Mouse (Mus musculus) left cerebral cortex, adult 11 months (tissue): ENCODE measurements around the gene Larp7.
A peak's percentile ranks its signal among the peaks of the same experiment; 100 is the strongest.

ENCODE experiments used
- DNase-seq: peaks from one replicate; pipeline ENCODE4 v3.0.0; 2022; ENCODE audit warnings: low spot score

Larp7 gene

DNA sequence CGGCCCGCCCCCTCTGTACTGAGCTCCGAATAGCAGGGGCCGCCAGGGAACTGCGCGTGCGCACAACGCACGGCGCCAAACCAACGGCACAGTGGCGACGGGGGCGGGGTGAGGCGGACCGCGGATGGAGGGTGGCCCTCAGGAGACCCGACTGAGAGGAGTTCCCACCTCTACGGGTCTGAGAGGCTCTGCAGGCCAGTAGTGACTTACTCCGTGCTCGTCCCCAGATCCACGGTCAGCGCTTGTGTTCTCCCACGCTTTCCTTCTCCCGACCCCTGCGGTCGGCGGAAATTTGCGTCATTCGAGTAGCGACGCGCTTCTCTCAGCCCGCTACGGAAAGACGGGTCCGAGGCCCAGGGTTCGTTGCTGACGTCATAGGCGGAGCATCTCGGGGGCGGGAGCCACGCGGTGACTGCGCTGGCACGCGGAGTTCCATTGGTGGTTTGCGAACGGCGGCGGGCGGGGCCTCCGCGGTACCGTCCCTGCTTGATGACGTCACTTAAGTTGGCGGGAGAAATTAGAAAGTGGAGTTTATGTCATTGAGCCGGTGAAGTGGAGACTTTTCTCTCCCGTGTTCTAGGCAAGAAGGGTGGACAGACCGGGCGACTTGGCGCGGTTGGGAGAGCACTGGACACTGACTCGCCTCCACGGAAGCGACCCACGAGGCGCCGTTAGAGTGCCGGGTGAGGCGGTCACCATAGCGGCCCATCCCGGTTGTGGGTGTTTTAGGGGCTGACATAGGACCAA, at the start of gene Larp7, which contains the start of gene Zgrf1:
Gene Larp7 (minus strand): TSS at position 377 of the 747 bp plus-strand sequence.
Gene Zgrf1 (plus strand): TSS at position 517 of the 747 bp plus-strand sequence.
- peak; percentile 98 for DNase-seq

GRCm38 (mm10) chr3:127597136-127597535, 44.0 kb upstream of the Larp7 start:
- no peak for DNase-seq

- DNase-seq: peak; percentile 46
These were observed 19.4 kb upstream of the Larp7 start for GRCm38 (mm10) chr3:127572557-127572956.

DNA sequence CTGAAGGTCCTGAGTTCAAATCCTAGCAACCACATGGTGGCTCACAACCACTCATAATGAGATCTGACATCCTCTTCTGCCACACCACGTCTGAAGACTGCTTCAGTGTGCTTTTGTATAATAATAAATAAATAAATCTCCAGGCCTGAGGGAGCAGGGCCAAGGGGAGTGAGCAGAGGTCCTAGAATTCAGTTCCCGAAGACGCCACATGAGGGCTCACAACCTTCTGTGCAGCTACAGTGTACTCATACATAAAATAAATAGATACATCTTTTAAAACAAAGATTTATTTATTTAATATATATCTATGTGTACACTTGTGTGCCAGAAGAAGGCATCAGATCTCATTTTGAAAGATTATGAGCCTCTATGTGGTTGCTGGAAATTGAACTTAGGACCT, 12.0 kb upstream of the Larp7 start:
- no peak for DNase-seq

GRCm38 (mm10) chr3:127562974-127563373, 9.8 kb upstream of the Larp7 start:
- DNase-seq: no peak

DNA sequence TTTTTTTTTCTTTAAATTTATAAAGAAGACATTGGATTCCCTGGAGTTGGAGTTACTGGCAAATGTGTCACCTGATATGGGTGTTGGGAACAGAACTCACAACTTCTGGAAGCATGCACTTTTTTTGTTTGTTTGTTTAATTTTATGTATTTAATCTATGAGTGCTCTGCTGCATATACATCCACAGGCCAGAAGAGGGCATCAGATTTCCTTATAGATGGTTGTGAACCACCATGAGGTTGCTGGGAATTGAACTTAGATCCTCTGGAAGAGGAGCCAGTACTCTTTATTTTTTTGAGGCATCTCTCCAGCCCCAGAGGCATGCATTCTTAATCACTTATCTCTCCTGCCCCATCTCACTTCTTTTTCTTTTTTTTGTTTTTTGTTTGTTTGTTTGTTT, 5.1 kb upstream of the Larp7 start:
- no peak for DNase-seq

DNA sequence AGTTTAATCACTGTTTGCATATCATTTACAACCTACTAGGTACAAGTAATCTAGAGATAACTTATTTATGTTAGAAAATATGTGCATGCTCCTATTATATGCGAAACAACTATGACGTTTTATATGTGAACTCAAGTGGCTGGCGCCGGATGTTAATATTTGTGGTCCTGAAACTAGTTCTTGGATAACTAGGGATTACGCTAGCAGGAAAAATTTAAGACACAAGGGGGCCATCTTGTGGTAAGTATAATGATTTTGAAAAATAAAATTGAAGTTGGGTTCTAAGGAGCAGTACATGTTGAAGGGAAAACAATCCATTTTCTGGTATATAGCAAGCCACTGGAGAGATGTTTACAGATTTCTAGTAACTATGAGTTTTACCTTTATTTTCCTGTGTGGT, 1.6 kb upstream of the Larp7 start:
- no peak for DNase-seq

DNA sequence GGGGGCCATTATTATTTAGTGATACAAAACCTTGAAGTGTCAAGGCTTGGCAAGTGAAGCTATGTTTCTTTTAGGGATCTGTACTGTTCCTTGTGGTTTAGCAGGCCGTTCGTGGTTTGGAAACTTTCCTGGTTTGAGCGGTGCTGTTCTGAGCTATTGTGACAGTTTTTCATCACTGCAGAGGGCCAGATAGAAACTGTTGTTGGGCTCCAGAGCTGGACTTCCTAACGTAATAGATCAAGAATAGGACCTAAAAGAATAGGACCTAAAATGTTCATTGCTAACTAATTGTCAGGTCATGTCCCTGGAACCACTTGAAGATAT, 533 bp upstream of the Larp7 start:
- DNase-seq: no peak

DNA sequence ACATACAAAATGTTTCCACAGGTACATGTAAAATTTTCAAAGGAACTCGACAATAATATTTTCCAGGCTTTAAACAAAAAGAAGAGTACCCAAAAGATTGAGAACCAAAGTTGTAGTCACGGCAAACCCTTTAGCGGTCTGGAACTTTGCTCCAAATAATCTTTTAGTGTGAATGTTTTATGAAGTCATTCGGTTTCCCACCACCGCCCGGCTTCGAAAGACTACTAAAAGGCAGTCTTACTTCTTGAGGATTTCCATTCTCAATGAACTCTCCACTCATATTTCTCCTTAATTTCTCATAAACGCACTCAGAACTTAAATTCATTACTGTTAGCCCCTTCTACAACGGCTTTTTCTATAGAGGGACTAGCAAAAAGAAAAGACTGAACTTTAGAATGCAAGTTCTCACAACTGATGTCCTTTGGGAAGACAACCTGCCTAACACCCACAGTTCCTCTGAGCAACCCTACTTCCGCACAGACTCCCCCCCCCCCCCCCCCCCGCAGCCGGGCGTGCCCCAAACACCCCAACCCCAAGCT, 646 bp downstream of the Larp7 start:
- no peak for DNase-seq

GRCm38 (mm10) chr3:127547882-127548281, 5.3 kb downstream of the Larp7 start:
- DNase-seq: no peak

DNA sequence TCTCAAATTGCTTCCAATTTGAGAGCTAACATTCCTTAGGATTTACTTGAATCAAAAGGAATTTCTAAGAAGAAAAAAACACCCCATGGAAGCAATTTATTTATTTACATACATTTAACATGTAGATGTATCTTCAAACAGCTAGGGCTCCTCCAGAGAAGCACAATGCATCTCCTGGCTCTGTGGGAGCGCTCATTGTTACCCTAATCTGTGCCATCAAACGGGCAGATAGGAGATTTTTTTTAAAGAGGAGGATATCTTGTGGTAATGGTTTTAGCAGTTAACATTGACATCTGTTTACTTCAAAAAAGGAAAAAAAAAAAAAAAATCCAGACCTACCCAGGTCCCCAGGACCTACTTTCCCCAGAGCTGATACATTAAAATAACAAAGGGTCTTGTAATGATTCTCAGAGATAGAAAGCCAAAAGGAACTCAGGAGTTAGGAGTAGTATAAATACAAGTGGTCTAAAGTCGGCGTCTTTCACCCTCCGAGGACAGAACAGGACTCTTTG, 8.5 kb downstream of the Larp7 start:
- no peak for DNase-seq

- DNase-seq: no peak
These were observed 9.2 kb downstream of the Larp7 start for GRCm38 (mm10) chr3:127543976-127544375.

GRCm38 (mm10) chr3:127539193-127539592, 14.0 kb downstream of the Larp7 start:
- no peak for DNase-seq

DNA sequence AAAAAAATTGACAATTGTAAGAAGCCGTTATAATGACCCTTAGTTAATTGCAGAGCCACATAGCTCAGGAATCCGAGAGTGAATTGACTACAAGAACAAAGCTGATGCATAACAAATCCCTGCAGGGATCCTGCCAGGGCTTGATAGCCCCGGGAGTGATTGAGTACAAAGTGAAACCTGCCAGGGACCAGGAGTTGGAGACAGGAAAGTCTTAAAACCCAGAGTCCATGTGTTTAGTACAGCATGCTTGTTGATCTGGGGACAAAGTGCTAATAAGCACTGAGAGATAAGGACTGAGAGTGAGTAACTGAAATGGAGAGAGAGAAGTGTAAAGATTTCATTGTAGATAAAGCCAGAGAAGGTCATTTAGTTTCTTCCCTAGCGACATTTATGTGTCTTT, 22.9 kb downstream of the Larp7 start:
- DNase-seq: no peak

DNA sequence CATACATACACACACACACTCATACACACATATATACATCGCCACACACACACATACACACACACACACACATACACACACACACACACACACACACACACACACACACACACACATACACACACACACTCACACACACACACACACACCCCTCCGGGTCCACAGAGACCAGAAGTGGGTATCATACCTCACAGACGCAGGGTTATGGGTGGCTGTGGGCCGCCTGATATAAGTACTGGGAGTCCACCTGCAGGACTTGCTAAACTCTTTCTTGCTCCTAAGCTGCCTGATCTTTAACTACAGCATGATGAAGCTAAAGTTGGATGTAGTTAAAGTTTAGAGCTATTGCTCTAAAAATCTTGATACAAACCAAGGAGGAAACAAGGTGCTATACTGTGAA, 23.3 kb downstream of the Larp7 start:
- DNase-seq: no peak

- DNase-seq: no peak
These were observed 23.9 kb downstream of the Larp7 start for GRCm38 (mm10) chr3:127529210-127529609.

GRCm38 (mm10) chr3:127527465-127528034, 25.6 kb downstream of the Larp7 start:
- peak; percentile 9 for DNase-seq

DNA sequence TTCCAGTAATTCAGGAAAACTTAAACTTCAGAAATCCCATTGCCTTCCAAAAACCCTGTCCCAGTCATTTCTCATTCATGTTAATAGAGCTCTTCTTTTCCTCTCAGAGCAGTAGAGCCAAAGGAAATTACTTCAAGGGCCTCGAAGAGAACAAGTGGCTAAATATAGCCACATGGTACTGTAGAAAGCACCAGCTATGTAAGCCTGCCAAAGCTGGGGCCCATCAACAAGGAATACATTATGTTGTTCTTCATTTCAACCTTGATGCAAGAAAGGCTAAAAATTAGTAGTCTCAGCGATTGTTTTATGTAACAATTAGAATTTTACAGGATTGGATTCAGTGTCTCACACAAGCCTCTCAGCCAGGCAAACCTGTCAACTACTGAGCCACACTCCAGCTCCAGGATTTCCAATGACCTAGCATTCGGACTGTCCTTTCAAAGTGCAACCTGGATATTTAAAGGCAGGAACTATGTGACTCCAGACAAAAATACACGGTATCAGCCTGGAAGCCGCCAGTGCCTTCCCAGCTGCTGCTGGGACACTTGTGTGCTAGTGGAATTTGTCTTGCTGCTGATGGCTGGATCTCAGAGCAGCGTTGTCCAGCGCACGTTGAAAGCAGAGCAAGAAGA, 27.8 kb downstream of the Larp7 start:
- DNase-seq: no peak

DNA sequence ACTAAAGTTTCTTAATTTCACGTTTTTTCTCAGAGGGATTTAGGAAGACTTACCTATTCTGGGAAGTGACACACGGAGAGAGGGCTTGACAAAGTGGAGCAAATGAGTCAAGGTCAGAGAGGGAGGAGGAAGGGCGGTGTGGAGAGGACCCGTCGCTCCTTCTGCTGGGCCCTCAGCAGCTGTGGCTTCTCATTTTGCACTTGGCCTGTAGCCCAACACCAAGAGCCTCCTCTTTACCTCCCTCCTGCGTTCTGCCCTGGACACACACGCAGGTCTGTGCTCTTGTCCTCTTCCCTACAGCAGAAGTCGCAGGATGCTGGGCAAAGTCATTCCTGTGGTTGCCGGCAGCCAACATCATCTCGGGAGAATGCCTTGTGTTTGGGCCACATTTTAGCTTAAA, 32.0 kb downstream of the Larp7 start:
- no peak for DNase-seq

GRCm38 (mm10) chr3:127520300-127520699, 32.8 kb downstream of the Larp7 start:
- DNase-seq: no peak

DNA sequence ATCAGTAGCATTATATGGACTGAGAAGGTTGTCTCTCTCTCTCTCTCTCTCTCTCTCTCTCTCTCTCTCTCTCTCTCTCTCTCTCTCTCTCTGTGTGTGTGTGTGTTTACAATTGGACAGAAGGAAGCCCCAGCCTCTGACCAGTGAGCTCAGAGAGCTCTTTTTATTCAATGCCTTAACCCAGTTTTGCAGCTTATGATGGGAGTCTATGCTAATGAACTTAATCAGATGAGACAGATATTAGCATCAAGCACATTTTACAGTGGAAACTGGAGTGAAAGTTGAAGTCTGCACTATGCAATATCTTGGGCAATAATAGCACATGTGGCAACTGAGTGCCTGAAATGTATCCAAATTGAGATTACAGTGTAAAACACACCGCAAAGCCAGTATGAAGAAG, 37.9 kb downstream of the Larp7 start:
- DNase-seq: no peak

- no peak for DNase-seq
These were observed 39.5 kb downstream of the Larp7 start for GRCm38 (mm10) chr3:127513699-127514098.

GRCm38 (mm10) chr3:127512794-127513335, 40.3 kb downstream of the Larp7 start:
- no peak for DNase-seq
